Mouse (Mus musculus): Measurements from ENCODE around the gene Kcnab2. TPM values are rescaled to one million over a fixed set of nuclear protein-coding genes. Genes with fewer than 3 reads are reported as not detected.

Kcnab2 gene
- polyA plus RNA-seq, 1 experiment = 191 TPM

DNA sequence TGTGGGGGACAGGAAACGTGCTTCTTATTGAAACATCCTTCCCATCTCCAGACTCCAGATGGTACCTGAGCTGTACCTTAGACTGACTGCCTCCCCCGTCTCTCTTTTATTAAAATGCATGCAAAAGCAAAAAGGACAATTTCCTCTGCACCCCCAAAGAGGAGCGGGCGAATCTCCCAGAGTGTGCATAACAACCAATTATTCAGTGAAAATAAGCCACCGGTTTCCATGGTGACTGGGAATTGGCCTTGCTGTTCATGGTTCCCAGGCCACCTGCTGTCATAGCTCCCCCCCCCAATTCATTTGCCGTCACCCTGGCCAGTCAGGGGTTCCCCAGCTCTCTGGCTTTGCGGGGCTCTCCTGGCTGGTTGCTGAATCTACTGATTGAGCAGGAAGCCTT is 112.4 kb downstream of the Kcnab2 start:
- DNase-seq = no peak
- Histone ChIP-seq H3K4me3 (replicated peaks; ENCODE audit: insufficient read depth, low read depth, low read length) (no peak overlapping the region), H3K27me3 (ENCODE audit: control insufficient read depth, insufficient read depth, low read length) (no peaks in the 10 kb centered on the region), H3K4me1 (ENCODE audit: control insufficient read depth, insufficient read depth, low read length) (no peaks in the 10 kb centered on the region), H3K27ac (ENCODE audit: insufficient read depth, low read length) (no peak overlapping the region)
- 49% methylated on average over 7 of the region's 7 CpGs for WGBS
- TF ChIP-seq POLR2A (IDR thresholded peaks at IDR 0.05; ENCODE audit: borderline replicate concordance, insufficient read depth, low read length) (no peak), CTCF (IDR thresholded peaks at IDR 0.05; ENCODE audit: borderline replicate concordance, insufficient read depth, low read depth, low read length) (no peak)

DNA sequence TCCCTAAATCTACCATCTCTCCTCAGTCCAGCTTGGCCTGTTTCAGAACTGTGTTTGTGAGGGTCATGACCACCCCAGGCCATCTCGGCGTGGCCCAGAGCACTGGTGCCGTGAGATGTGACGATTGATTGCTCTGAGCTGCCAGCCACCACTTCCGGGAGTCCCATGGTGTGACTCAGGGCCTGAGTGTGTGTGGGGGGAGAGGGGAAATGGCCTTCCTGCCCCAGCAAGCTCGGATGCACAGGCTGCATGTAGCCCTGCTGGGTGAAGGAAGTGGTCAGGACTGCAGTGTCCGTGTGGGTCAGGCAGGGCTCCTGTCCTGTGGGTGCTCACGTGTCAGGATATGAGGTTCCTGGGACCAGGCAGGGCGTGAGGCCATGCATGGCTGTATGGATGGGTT is 115.5 kb downstream of the Kcnab2 start:
- H3K27ac ChIP-seq (ENCODE audit: insufficient read depth, low read length) = no peak overlapping the region
- 85% methylated on average over 9 of the region's 9 CpGs for WGBS
- DNase-seq = no peak
- no peak overlapping the region for H3K4me3 ChIP-seq (replicated peaks; ENCODE audit: insufficient read depth, low read depth, low read length)
- no peaks in the 10 kb centered on the region for H3K27me3 ChIP-seq (ENCODE audit: control insufficient read depth, insufficient read depth, low read length)
- no peaks in the 10 kb centered on the region for H3K4me1 ChIP-seq (ENCODE audit: control insufficient read depth, insufficient read depth, low read length)
- no peak for TF ChIP-seq CTCF (IDR thresholded peaks at IDR 0.05; ENCODE audit: borderline replicate concordance, insufficient read depth, low read depth, low read length)

DNA sequence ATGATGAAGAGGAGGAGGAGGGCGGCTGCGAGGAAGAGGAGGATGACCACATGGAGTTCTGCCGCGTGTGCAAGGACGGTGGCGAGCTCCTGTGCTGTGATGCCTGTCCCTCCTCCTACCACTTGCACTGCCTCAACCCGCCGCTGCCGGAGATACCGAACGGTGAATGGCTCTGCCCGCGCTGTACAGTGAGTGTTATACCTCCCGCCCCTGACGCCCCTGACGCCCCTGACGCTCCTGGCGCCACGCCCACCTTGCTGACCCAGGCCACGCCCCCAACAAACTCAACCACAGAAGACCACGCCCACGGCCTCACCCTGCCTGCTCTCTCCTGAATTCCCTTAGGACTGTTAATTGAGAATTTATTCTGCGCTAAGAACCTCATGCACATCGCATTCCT is 116.8 kb downstream of the Kcnab2 start:
- 13% methylated on average over 24 of the region's 24 CpGs for WGBS

GRCm38 (mm10) chr4:152359700-152360099 is 118.0 kb downstream of the Kcnab2 start:
- TF ChIP-seq POLR2A (IDR thresholded peaks at IDR 0.05; ENCODE audit: borderline replicate concordance, insufficient read depth, low read length) (no peak), CTCF (IDR thresholded peaks at IDR 0.05; ENCODE audit: borderline replicate concordance, insufficient read depth, low read depth, low read length) (no peak)
- H3K27me3 ChIP-seq (ENCODE audit: control insufficient read depth, insufficient read depth, low read length) = no peaks in the 10 kb centered on the region
- H3K27ac ChIP-seq (ENCODE audit: insufficient read depth, low read length) = no peak overlapping the region
- H3K4me1 ChIP-seq (ENCODE audit: control insufficient read depth, insufficient read depth, low read length) = no peaks in the 10 kb centered on the region
- H3K4me3 ChIP-seq (replicated peaks; ENCODE audit: insufficient read depth, low read depth, low read length) = no peak overlapping the region
- WGBS = 21% methylated on average over 11 of the region's 11 CpGs
- no peak for DNase-seq

More for the DNA sequence above, 116.8 kb downstream of the Kcnab2 start:
- H3K4me1 ChIP-seq (ENCODE audit: control insufficient read depth, insufficient read depth, low read length) = no peaks in the 10 kb centered on the region
- H3K27ac ChIP-seq (ENCODE audit: insufficient read depth, low read length) = no peak overlapping the region
- no peak for TF ChIP-seq CTCF (IDR thresholded peaks at IDR 0.05; ENCODE audit: borderline replicate concordance, insufficient read depth, low read depth, low read length)
- TF ChIP-seq POLR2A (IDR thresholded peaks at IDR 0.05; ENCODE audit: borderline replicate concordance, insufficient read depth, low read length) = no peak
- no peak for DNase-seq
- no peak overlapping the region for H3K4me3 ChIP-seq (replicated peaks; ENCODE audit: insufficient read depth, low read depth, low read length)
- no peaks in the 10 kb centered on the region for H3K27me3 ChIP-seq (ENCODE audit: control insufficient read depth, insufficient read depth, low read length)

GRCm38 (mm10) chr4:152355672-152356071 is 122.0 kb downstream of the Kcnab2 start:
- 86% methylated on average over 7 of the region's 7 CpGs for WGBS
- no peak overlapping the region for H3K27ac ChIP-seq (ENCODE audit: insufficient read depth, low read length)
- H3K4me3 ChIP-seq (replicated peaks; ENCODE audit: insufficient read depth, low read depth, low read length) = no peak overlapping the region
- H3K27me3 ChIP-seq (ENCODE audit: control insufficient read depth, insufficient read depth, low read length) = no peaks in the 10 kb centered on the region
- H3K4me1 ChIP-seq (ENCODE audit: control insufficient read depth, insufficient read depth, low read length) = no peaks in the 10 kb centered on the region
- TF ChIP-seq CTCF (IDR thresholded peaks at IDR 0.05; ENCODE audit: borderline replicate concordance, insufficient read depth, low read depth, low read length) (no peak), POLR2A (IDR thresholded peaks at IDR 0.05; ENCODE audit: borderline replicate concordance, insufficient read depth, low read length) (no peak)
- DNase-seq = no peak

GRCm38 (mm10) chr4:152353886-152354637 is 123.6 kb downstream of the Kcnab2 start:
- Histone ChIP-seq H3K4me3 (replicated peaks; ENCODE audit: insufficient read depth, low read depth, low read length) (no peak overlapping the region), H3K4me1 (ENCODE audit: control insufficient read depth, insufficient read depth, low read length) (0 out of 2 replicates have a peak, but pooled peaks cover 4% of the 10 kb centered on the region), H3K27ac (ENCODE audit: insufficient read depth, low read length) (no peak overlapping the region), H3K27me3 (ENCODE audit: control insufficient read depth, insufficient read depth, low read length) (no peaks in the 10 kb centered on the region)
- no peak for TF ChIP-seq CTCF (IDR thresholded peaks at IDR 0.05; ENCODE audit: borderline replicate concordance, insufficient read depth, low read depth, low read length)
- 60% methylated on average over 14 of the region's 14 CpGs for WGBS
- DNase-seq = no peak

DNA sequence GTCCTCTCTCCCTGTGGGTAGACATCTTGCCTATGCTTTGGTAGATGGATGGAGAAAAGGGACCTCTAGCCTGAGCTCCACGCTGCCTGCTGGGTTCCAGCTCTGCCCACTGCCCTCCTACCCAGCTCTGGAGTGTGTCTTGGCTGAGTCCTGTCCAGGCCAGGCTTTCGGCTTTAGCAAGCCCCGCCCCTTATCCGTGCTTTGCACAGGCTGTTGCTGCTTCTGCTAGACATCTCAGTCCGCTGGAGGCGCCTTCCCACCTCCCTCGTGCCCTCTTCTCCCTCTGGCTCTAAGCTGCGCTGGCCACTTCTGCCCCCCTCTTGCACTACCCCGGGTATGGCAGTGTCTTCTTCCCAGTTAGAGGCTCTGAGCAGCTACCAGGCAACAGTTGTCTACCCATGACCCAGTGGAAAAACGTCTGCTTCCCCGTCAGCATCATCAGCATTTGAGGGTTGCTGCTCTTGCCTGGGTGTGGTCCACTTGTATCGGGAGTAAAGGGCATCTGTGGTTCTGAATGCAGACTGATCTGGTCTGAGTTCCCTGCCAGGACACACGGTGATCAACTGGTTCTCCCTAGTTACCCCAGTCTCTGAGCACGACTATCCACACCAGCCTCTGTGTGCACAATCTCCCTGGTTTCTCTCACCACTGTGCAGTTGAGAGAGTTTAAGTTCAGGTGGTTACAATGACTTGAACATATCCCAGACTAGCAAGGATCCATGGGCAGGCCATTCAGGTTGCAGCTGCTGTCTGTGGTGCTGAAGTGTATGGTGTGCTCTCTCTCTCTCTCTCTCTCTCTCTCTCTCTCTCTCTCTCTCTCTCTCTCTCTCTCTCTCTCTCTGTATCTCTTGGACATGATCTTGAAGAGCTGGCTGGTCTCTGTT is 126.0 kb downstream of the Kcnab2 start:
- Histone ChIP-seq H3K27me3 (ENCODE audit: control insufficient read depth, insufficient read depth, low read length) (no peaks in the 10 kb centered on the region), H3K4me3 (replicated peaks; ENCODE audit: insufficient read depth, low read depth, low read length) (no peak overlapping the region), H3K4me1 (ENCODE audit: control insufficient read depth, insufficient read depth, low read length) (0 out of 2 replicates have a peak, but pooled peaks cover 4% of the 10 kb centered on the region), H3K27ac (ENCODE audit: insufficient read depth, low read length) (no peak overlapping the region)
- TF ChIP-seq POLR2A (IDR thresholded peaks at IDR 0.05; ENCODE audit: borderline replicate concordance, insufficient read depth, low read length) (no peak), CTCF (IDR thresholded peaks at IDR 0.05; ENCODE audit: borderline replicate concordance, insufficient read depth, low read depth, low read length) (no peak)
- DNase-seq = no peak
- 25% methylated on average over 14 of the region's 14 CpGs for WGBS
